Mouse (Mus musculus): ENCODE results near the gene Stn1.

DNA sequence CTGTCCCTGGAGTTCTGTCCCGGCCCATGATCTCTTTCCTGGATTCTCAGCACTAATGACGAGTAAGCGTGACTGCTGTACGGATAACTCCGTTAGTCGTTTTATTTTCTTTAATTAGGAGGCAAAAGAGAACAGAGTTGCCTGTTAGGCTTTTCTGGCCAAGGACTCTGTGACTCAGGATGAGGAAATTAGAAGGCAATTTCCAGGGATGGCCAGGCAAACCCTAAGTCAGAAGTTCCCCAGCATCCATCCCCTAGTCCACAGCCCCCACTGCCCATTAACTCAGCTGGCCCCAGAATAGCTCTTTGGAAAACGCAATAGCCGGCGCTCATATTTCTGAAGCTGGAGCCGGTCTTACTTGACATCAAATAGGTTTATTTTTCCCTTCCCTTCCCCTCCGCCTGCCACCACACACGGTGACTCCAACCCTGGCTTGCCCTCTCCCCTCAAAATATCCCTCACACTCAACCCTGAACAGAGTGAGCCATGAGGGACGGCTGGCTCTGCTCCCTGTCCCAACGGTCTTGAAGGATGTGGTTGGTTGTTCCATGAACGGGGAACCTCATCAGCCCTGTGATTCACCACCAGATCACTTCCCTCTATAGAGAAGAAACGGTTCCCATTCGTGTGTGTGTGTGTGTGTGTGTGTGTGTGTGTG, 78.7 kb downstream of the Stn1 start:
- TF ChIP-seq EP300 (IDR thresholded peaks at IDR 0.05; ENCODE audit: low read depth) (no peak), CTCF (IDR thresholded peaks at IDR 0.05; ENCODE audit: low read depth) (no peak)

Measured in liver, embryonic 14.5 days (tissue).